Mouse (Mus musculus) hindbrain, postnatal 0 days (tissue): Measurements from ENCODE around the gene Pprc1. TPM values are rescaled to one million over a fixed set of nuclear protein-coding genes. Genes with fewer than 3 reads are reported as not detected.

Source experiments
- ATAC-seq: fragments of 200-750 bp; cut with Nextera tagmentation; 2 replicates; pipeline ENCODE4 v1.8.0; 2017; ENCODE audit warnings: mild to moderate bottlenecking, moderate TSS enrichment, moderate library complexity
- DNase-seq: peaks from one replicate; pipeline ENCODE4 v3.0.0-alpha.2; 2015; ENCODE audit warnings: low spot score
- H3K27ac ChIP-seq: fragments of 300-500 bp; sonication (generic); 2 replicates; pipeline ENCODE4 v1.5.1; 2014; ENCODE audit warnings: mild to moderate bottlenecking
- H3K27me3 ChIP-seq: fragments of 300-500 bp; sonication (generic); 2 replicates; pipeline ENCODE4 v1.6.1; 2014; ENCODE audit warnings: low read length, mixed read lengths; ENCODE audit not compliant: insufficient read depth
- H3K36me3 ChIP-seq: fragments of 300-500 bp; sonication (generic); 2 replicates; pipeline ENCODE4 v1.6.1; 2014; ENCODE audit warnings: low read length, mixed read lengths; ENCODE audit not compliant: insufficient read depth
- H3K4me1 ChIP-seq: fragments of 300-500 bp; sonication (generic); 2 replicates; pipeline ENCODE4 v1.6.1; 2014; ENCODE audit warnings: antibody characterized with exemption, low read length, mixed read lengths; ENCODE audit not compliant: insufficient read depth
- H3K4me2 ChIP-seq: fragments of 300-500 bp; sonication (generic); 2 replicates; pipeline ENCODE4 v1.6.1; 2014; ENCODE audit warnings: low read depth, mild to moderate bottlenecking, low read length, moderate library complexity, mixed read lengths
- H3K4me3 ChIP-seq: fragments of 300-500 bp; sonication (generic); 2 replicates; pipeline ENCODE4 v1.5.1; 2014; ENCODE audit warnings: low read length
- H3K9ac ChIP-seq: fragments of 300-500 bp; sonication (generic); replicated peaks from 2 replicates; pipeline ENCODE4 v1.6.1; 2014; ENCODE audit warnings: mild to moderate bottlenecking, low read length, moderate library complexity, mixed read lengths
- H3K9me3 ChIP-seq: fragments of 300-500 bp; sonication (generic); 2 replicates; pipeline ENCODE4 v1.6.1; 2016; ENCODE audit warnings: low read length, mixed read lengths
- CTCF ChIP-seq: IDR thresholded peaks from 2 replicates; pipeline ENCODE4 v1.5.1; 2016; ENCODE audit warnings: antibody characterized with exemption, control low read depth, low read depth
- WGBS: fragments of 180-500 bp; shearing (Covaris S2); extraction: QIAGEN DNeasy Blood & Tissue Kit; methylation state at CpG from one replicate; pipeline ENCODE4 v1.1.7; 2014; 5-methylcytosine and 5-hydroxymethylcytosine counted together
- polyA plus RNA-seq: library from polyadenylated mRNA; unstranded; fragments of >200 nt; fragmentation: Nextera tagmentation; extraction: Ambion mirVana; gene quantifications from 2 replicates; pipeline ENCODE4 v1.2.1, GENCODE M21; 2015
- total RNA-seq: library from RNA; depleted of rRNA; stranded (reverse); fragments of >200 nt; gene quantifications from 2 replicates; pipeline ENCODE4 v1.2.3, GENCODE M21; 2014

Pprc1 gene
- total and polyA plus RNA-seq, 2 experiments from 2014 or later: 9.0 to 9.3 TPM

DNA sequence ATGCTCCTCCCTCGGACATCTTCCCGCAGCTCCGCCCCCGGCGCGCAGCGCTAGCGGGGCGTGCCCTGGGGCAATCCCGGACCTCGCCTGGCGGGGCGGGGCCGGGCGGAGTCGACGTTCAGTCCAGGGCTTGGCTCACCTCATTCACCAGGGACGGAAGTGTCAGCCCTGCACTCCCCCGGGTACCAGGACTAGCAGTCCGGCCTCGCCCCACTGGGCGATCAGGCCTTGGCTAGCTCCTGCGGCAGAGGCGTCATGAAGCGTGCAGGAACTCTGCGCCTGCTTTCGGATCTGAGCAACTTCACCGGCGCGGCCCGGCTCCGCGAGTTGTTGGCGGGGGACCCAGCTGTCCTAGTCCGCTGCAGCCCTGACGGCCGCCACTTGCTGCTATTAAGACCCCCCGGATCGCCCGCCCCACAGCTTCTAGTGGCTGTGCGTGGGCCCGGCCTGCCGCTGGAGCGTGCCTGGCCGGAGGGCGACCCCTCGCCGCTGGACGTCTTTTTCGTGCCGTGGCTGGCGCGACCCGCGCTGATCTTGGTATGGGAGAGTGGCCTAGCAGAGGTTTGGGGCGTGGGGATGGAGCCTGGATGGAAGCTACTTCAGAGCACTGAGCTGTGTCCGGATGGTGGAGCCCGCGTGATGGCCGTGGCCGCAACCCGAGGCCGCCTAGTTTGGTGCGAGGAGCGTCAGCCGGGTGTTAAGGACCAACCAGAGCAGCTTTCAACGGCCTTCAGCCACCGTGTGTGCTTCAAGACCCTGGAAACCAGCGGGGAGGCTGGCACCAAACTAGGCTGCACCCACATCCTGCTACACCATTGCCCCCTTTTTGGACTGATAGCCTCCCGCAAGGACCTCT lies 41.1 kb upstream of the Pprc1 start, which contains the start of gene Hps6:
Gene Hps6, plus strand, starts transcription at position 138 of the 856 bp plus-strand sequence.
- Histone ChIP-seq H3K4me3 (peak within 1 kb of the TSS; percentile 56), H3K4me2 (peak within 1 kb of the TSS; percentile 99), H3K9ac (peak within 1 kb of the TSS; percentile 49), H3K27ac (no peak within 1 kb of the TSS), H3K36me3 (no peaks in the 10 kb centered on the region), H3K9me3 (no peaks in the 10 kb centered on the region), H3K4me1 (peaks cover 6% of the 10 kb centered on the region; the same call in 1 of the 2 replicates), H3K27me3 (no peaks in the 10 kb centered on the region)
- peak; percentile 63 for DNase-seq
- no peak for TF ChIP-seq CTCF
- ATAC-seq: peak; percentile 60
- WGBS: 2% methylated on average over 70 of the region's 70 CpGs

DNA sequence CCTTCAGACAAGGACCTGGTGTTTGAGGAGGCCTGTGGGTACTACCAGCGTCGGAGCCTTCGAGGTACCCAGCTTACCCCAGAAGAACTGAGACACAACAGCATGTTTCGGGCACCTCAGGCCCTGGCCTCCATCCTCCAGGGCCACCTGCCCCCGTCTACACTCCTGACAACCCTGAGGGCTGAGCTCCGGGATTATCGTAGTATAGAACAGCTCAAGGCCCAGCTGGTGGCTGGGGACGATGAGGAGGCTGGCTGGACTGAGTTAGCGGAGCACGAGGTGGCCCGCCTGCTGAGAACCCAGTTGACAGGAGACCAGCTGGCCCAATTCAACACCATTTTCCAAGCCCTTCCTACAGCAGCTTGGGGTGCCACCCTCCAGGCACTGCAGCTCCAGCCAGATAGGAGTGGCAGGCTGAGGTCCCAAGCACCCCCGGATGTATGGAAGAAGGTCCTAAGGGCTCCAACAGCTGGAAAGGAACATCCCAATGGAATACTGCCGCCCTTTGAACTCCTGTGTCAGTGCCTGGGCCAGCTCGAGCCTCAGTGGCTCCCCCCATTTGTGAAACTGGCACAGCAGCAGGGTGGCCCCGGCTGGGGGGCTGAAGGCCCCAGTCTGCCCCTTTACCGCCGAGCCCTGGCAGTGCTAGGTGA lies 39.7 kb upstream of the Pprc1 start:
- peaks cover 6% of the 10 kb centered on the region; the same call in 1 of the 2 replicates for H3K4me1 ChIP-seq
- WGBS: 70% methylated on average over 17 of the region's 17 CpGs
- DNase-seq: no peak
- H3K27me3 ChIP-seq: no peaks in the 10 kb centered on the region
- ATAC-seq: peak; percentile 17; the same call in 1 of the 2 replicates
- H3K4me2 ChIP-seq: no peak overlapping the region
- no peak overlapping the region for H3K4me3 ChIP-seq
- no peaks in the 10 kb centered on the region for H3K9me3 ChIP-seq
- H3K27ac ChIP-seq: no peak overlapping the region
- TF ChIP-seq CTCF: no peak
- no peaks in the 10 kb centered on the region for H3K36me3 ChIP-seq
- H3K9ac ChIP-seq: no peak overlapping the region

- Histone ChIP-seq H3K4me3 (no peak overlapping the region), H3K9me3 (no peaks in the 10 kb centered on the region), H3K4me2 (no peak overlapping the region), H3K27ac (no peak overlapping the region), H3K4me1 (peaks cover 6% of the 10 kb centered on the region; the same call in 1 of the 2 replicates), H3K9ac (no peak overlapping the region), H3K27me3 (no peaks in the 10 kb centered on the region), H3K36me3 (no peaks in the 10 kb centered on the region)
- no peak for DNase-seq
- ATAC-seq: no peak
- 82% methylated on average over 7 of the region's 7 CpGs for WGBS
- no peak for TF ChIP-seq CTCF
Measured at GRCm38 (mm10) chr19:46005680-46006079, 39.0 kb upstream of the Pprc1 start.

GRCm38 (mm10) chr19:46014572-46015178 lies 30.0 kb upstream of the Pprc1 start:
- Histone ChIP-seq H3K9ac (no peak overlapping the region), H3K4me1 (no peaks in the 10 kb centered on the region), H3K9me3 (no peaks in the 10 kb centered on the region), H3K27me3 (no peaks in the 10 kb centered on the region), H3K4me2 (no peak overlapping the region), H3K4me3 (no peak overlapping the region), H3K27ac (no peak overlapping the region), H3K36me3 (no peaks in the 10 kb centered on the region)
- ATAC-seq (peak; percentile 85), DNase-seq (peak; percentile 91)
- 43% methylated on average over 12 of the region's 12 CpGs for WGBS
- TF ChIP-seq CTCF: peak; percentile 98

DNA sequence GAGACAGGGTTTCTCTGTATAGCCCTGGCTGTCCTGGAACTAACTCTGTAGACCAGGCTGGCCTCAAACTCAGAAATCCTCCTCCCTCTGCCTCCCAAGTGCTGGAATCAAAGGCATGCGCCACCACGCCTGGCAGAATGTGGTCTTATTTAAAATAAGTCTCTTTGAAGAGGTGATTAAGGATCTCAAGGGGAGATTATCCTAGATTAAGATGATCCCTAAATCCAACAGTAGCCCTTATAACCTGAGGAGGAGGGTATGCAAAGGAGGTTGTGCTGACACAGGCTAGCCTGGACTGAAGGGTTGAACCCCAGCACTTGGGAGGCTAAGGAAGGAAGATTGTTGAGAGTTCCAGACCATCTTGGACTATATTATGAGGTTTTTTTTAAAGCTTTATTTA lies 28.7 kb upstream of the Pprc1 start:
- Histone ChIP-seq H3K36me3 (no peaks in the 10 kb centered on the region), H3K4me1 (no peaks in the 10 kb centered on the region), H3K4me3 (no peak overlapping the region), H3K27ac (no peak overlapping the region), H3K4me2 (no peak overlapping the region), H3K27me3 (no peaks in the 10 kb centered on the region), H3K9ac (no peak overlapping the region), H3K9me3 (no peaks in the 10 kb centered on the region)
- ATAC-seq (no peak), DNase-seq (no peak)
- no peak for TF ChIP-seq CTCF
- WGBS: 69% methylated on average over 2 of the region's 2 CpGs

- no peak for TF ChIP-seq CTCF
- no peak overlapping the region for H3K4me3 ChIP-seq
- no peaks in the 10 kb centered on the region for H3K27me3 ChIP-seq
- ATAC-seq (no peak), DNase-seq (no peak)
- no peak overlapping the region for H3K9ac ChIP-seq
- no peak overlapping the region for H3K4me2 ChIP-seq
- WGBS: 81% methylated on average over 6 of the region's 6 CpGs
- no peaks in the 10 kb centered on the region for H3K4me1 ChIP-seq
- no peaks in the 10 kb centered on the region for H3K9me3 ChIP-seq
- no peaks in the 10 kb centered on the region for H3K36me3 ChIP-seq
- no peak overlapping the region for H3K27ac ChIP-seq
Measured at GRCm38 (mm10) chr19:46024959-46025358, 19.7 kb upstream of the Pprc1 start.
